Mouse (Mus musculus) retina, embryonic 14.5 days (tissue): ENCODE measurements around the gene Snapc4.
"Not testable (repeated sequence)": the region's sequence is repeated elsewhere in the genome, so short reads cannot be mapped to it uniquely, and the experiment has no call there.

Experiments used
- DNase-seq: peaks from one replicate; pipeline ENCODE4 v3.0.0-alpha.2; 2015; ENCODE audit warnings: low spot score

The Snapc4 gene

GRCm38 (mm10) chr2:26380131-26380771 lies at the start of gene Snapc4:
Gene Snapc4 (minus strand): TSS chr2:26380653.
- DNase-seq, result peak; percentile 87

- no peak for DNase-seq
Measured at GRCm38 (mm10) chr2:26429851-26430250, 49.4 kb upstream of the Snapc4 start.

- no peak for DNase-seq
Measured at GRCm38 (mm10) chr2:26424541-26424940, 44.1 kb upstream of the Snapc4 start.

- no peak for DNase-seq
Measured at GRCm38 (mm10) chr2:26423086-26423485, 42.6 kb upstream of the Snapc4 start.

- no peak for DNase-seq
Measured at GRCm38 (mm10) chr2:26421969-26422368, 41.5 kb upstream of the Snapc4 start.

GRCm38 (mm10) chr2:26418120-26418519 lies 37.7 kb upstream of the Snapc4 start:
- DNase-seq, result no peak

- DNase-seq, result no peak
Measured at GRCm38 (mm10) chr2:26417066-26417465, 36.6 kb upstream of the Snapc4 start.

- DNase-seq, result no peak
Measured at GRCm38 (mm10) chr2:26410931-26411411, 30.5 kb upstream of the Snapc4 start.

- DNase-seq, result no peak
Measured at GRCm38 (mm10) chr2:26410091-26410490, 29.6 kb upstream of the Snapc4 start.

GRCm38 (mm10) chr2:26409362-26409761 lies 28.9 kb upstream of the Snapc4 start:
- DNase-seq, result no peak

GRCm38 (mm10) chr2:26408515-26409356 lies 28.3 kb upstream of the Snapc4 start, which contains the start of gene Inpp5e:
Gene Inpp5e (minus strand): TSS chr2:26409203.
- peak; percentile 99 for DNase-seq

GRCm38 (mm10) chr2:26403306-26403705 lies 22.9 kb upstream of the Snapc4 start:
- DNase-seq, result no peak

- no peak for DNase-seq
Measured at GRCm38 (mm10) chr2:26402265-26402664, 21.8 kb upstream of the Snapc4 start.

- no peak for DNase-seq
Measured at GRCm38 (mm10) chr2:26401023-26401422, 20.6 kb upstream of the Snapc4 start.

GRCm38 (mm10) chr2:26400296-26400695 lies 19.8 kb upstream of the Snapc4 start:
- DNase-seq, result no peak

- no peak for DNase-seq
Measured at GRCm38 (mm10) chr2:26399647-26400046, 19.2 kb upstream of the Snapc4 start.

GRCm38 (mm10) chr2:26398978-26399377 lies 18.5 kb upstream of the Snapc4 start:
- no peak for DNase-seq

GRCm38 (mm10) chr2:26391617-26392016 lies 11.2 kb upstream of the Snapc4 start:
- no peak for DNase-seq

- DNase-seq, result no peak
Measured at GRCm38 (mm10) chr2:26390954-26391353, 10.5 kb upstream of the Snapc4 start.

- peak; percentile 88 for DNase-seq
Measured at GRCm38 (mm10) chr2:26389154-26389690, 8.8 kb upstream of the Snapc4 start, which contains the start of the genes Entr1 and Pmpca. Gene Entr1 (minus strand): TSS chr2:26389316. Gene Pmpca (plus strand): TSS chr2:26389339.

- peak; percentile 16 for DNase-seq
Measured at GRCm38 (mm10) chr2:26388682-26389153, 8.3 kb upstream of the Snapc4 start.

- DNase-seq, result no peak
Measured at GRCm38 (mm10) chr2:26387713-26388112, 7.3 kb upstream of the Snapc4 start.

GRCm38 (mm10) chr2:26380871-26381270 lies 418 bp upstream of the Snapc4 start:
- DNase-seq, result not testable (repeated sequence)
